ENCODE assay signal across 18 mouse cellular contexts in the genomic region with DNA sequence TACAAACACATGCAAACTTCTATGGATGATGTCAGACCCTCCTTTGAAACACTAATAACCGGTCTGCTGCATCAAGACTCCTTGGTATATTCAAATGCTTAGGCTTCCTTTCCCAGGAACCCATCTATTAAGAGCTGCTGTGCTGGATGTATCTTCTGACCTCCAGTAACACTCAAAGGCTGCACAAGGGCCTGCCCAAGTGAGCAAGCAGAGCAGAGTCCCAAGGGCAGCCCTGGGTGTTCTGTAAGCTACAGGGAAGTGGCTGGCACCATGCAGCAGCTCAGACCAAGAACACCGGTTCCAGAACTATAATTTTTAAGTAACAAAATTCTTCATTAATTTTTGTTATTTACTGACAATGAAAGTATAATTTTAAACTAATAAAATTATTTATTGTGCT.
DNase-seq lines count a peak whose midpoint lies in the region; ATAC-seq lines count a peak whose summit lies in the region.
"Had no signal": no experiment of that assay in that cellular context is flagged by ENCODE, and none has a peak within 500 bp of the region (broad histone marks: within the 10 kb centered on the region; RNA-seq: fewer than 3 reads in every experiment).

No protein-coding gene starts in this region.

- no peak overlapping the region for H3K4me2 ChIP-seq in kidney, embryonic 15.5 days
- no peak overlapping the region for H3K4me2 ChIP-seq in intestine, embryonic 16.5 days (ENCODE audit: low read depth, low read length)
- H3K4me2 ChIP-seq: heart, embryonic 13.5 days; hindbrain, embryonic 15.5 days had no signal

- H3K27ac ChIP-seq in kidney, embryonic 15.5 days: no peak overlapping the region
- no peak overlapping the region for H3K27ac ChIP-seq in intestine, embryonic 16.5 days (ENCODE audit: low read length)
- H3K27ac ChIP-seq: embryonic facial prominence, embryonic 10.5 days; forebrain, embryonic 10.5 days; gastrocnemius, adult 2 months; heart, embryonic 13.5 days; hindbrain, embryonic 15.5 days had no signal

- 87% methylated on average over 2 of the region's 2 CpGs for WGBS in kidney, embryonic 15.5 days
- WGBS in intestine, embryonic 16.5 days: 89% methylated on average over 2 of the region's 2 CpGs

- H3K9me3 ChIP-seq in kidney, embryonic 15.5 days (replicated peaks): no peaks in the 10 kb centered on the region
- H3K9me3 ChIP-seq in intestine, embryonic 16.5 days (ENCODE audit: control insufficient read depth, low read length): no peaks in the 10 kb centered on the region
- H3K9me3 ChIP-seq: heart, embryonic 13.5 days had no signal

- peak; percentile 31 for DNase-seq in kidney, adult 11 months
- peak; percentile 36 for DNase-seq in kidney, postnatal 10 days
- no peak for DNase-seq in layer of hippocampus, postnatal 25 days (ENCODE audit: extremely low spot score in 1 of 2, low spot score in 1 of 2)
- DNase-seq: adrenal gland, postnatal 10 days; B cell, adult 2 months; gastrocnemius, adult 2 months; gastrocnemius, postnatal 36 days; heart, adult 11 months; heart, postnatal 36 days had no signal

- no peak overlapping the region for H3K4me3 ChIP-seq in kidney, embryonic 15.5 days (replicated peaks)
- no peak overlapping the region for H3K4me3 ChIP-seq in intestine, embryonic 16.5 days (ENCODE audit: low read length)
- H3K4me3 ChIP-seq: embryonic facial prominence, embryonic 10.5 days; forebrain, embryonic 10.5 days; gastrocnemius, adult 2 months; heart, embryonic 13.5 days; hindbrain, embryonic 15.5 days had no signal

- H3K36me3 ChIP-seq in kidney, embryonic 15.5 days: no peaks in the 10 kb centered on the region
- no peaks in the 10 kb centered on the region for H3K36me3 ChIP-seq in intestine, embryonic 16.5 days (ENCODE audit: control insufficient read depth, insufficient read depth, low read length)
- H3K36me3 ChIP-seq: embryonic facial prominence, embryonic 10.5 days; forebrain, embryonic 10.5 days; heart, embryonic 13.5 days; hindbrain, embryonic 15.5 days had no signal

- no peak overlapping the region for H3K9ac ChIP-seq in kidney, embryonic 15.5 days
- no peak overlapping the region for H3K9ac ChIP-seq in intestine, embryonic 16.5 days (ENCODE audit: low read depth, low read length)
- H3K9ac ChIP-seq: heart, embryonic 13.5 days; hindbrain, embryonic 15.5 days had no signal

- no peaks in the 10 kb centered on the region for H3K4me1 ChIP-seq in kidney, embryonic 15.5 days
- 0 out of 2 replicates have a peak, but pooled peaks cover 3% of the 10 kb centered on the region for H3K4me1 ChIP-seq in intestine, embryonic 16.5 days (ENCODE audit: control insufficient read depth, insufficient read depth, low read length)
- H3K4me1 ChIP-seq: embryonic facial prominence, embryonic 10.5 days had no signal

- H3K27me3 ChIP-seq in kidney, embryonic 15.5 days: no peaks in the 10 kb centered on the region
- H3K27me3 ChIP-seq in intestine, embryonic 16.5 days (replicated peaks; ENCODE audit: control insufficient read depth, insufficient read depth, low read length): no peaks in the 10 kb centered on the region
- H3K27me3 ChIP-seq: heart, embryonic 13.5 days; hindbrain, embryonic 15.5 days had no signal

- ATAC-seq in kidney, embryonic 15.5 days (replicated peaks; ENCODE audit: low FRiP score): no peak
- ATAC-seq in intestine, embryonic 16.5 days: peak; percentile 76
- ATAC-seq in erythroid progenitor cell, adult 5-6 weeks (replicated peaks; ENCODE audit: low FRiP score, poor library complexity, severe bottlenecking): no peak
- ATAC-seq in CD4-positive, CD25-positive, alpha-beta regulatory T cell, adult 4 months: no peak
- ATAC-seq: forebrain, embryonic 14.5 days had no signal

Comparison
In these comparisons a context has a peak if more than half of its experiments do, and no peak if none do; other contexts are left out.
1. DNase-seq: peak in kidney, adult 11 months (single experiment) and kidney, postnatal 10 days (single experiment); none in layer of hippocampus, postnatal 25 days (0 of 2).